ENCODE assay signal across 15 mouse cellular contexts in the genomic region with DNA sequence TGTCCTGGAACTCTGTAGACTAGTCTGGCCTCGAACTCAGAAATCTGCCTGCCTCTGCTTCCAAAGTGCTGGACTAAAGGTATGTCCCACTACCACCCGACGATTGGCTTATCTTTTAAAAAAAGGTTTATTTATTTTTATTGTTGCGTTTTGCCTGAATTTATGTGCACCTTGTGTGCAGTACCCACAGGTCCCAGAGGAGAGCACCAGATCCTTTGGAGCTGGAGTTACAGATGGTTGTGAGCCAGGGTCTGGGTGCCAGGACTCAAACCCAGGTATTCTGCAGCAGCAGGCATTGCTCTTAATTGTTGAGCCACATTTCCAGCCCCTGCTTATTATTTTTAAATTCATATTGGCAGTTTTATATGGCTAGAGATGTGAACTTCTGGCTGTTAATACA. TPM values are rescaled to one million over a fixed set of nuclear protein-coding genes. Genes with fewer than 3 reads are reported as not detected.
"Had no signal": no experiment of that assay in that cellular context is flagged by ENCODE, and none has a peak within 500 bp of the region (broad histone marks: within the 10 kb centered on the region; RNA-seq: fewer than 3 reads in every experiment).

No protein-coding gene starts in this region.

- ATAC-seq: lung, postnatal 0 days; midbrain, embryonic 13.5 days had no signal

- H3K27ac ChIP-seq: kidney, embryonic 15.5 days; limb, embryonic 13.5 days; liver, embryonic 15.5 days; midbrain, embryonic 13.5 days; neural tube, embryonic 12.5 days had no signal

- DNase-seq: kidney, adult 18-20 months; kidney, postnatal 25 days; lung, adult 2 months; lung, postnatal 36 days; retina, postnatal 1 day; thymus, postnatal 14 days had no signal

- H3K4me3 ChIP-seq: kidney, embryonic 15.5 days; limb, embryonic 13.5 days; liver, embryonic 15.5 days; midbrain, embryonic 13.5 days; neural tube, embryonic 12.5 days had no signal

- H3K4me2 ChIP-seq: kidney, embryonic 15.5 days; limb, embryonic 13.5 days; liver, embryonic 15.5 days; midbrain, embryonic 13.5 days; neural tube, embryonic 12.5 days had no signal

- H3K9me3 ChIP-seq: kidney, embryonic 15.5 days; limb, embryonic 13.5 days; liver, embryonic 15.5 days; midbrain, embryonic 13.5 days; neural tube, embryonic 12.5 days had no signal

- H3K27me3 ChIP-seq: kidney, embryonic 15.5 days; limb, embryonic 13.5 days; liver, embryonic 15.5 days; midbrain, embryonic 13.5 days; neural tube, embryonic 12.5 days had no signal

- H3K9ac ChIP-seq: kidney, embryonic 15.5 days; limb, embryonic 13.5 days; liver, embryonic 15.5 days; midbrain, embryonic 13.5 days; neural tube, embryonic 12.5 days had no signal

RNA-seq across cellular contexts. Expression of gene Mansc4, which starts 9.3 kb away (rescaled TPM):
- total RNA-seq: megakaryocyte progenitor cell, adult 5-6 weeks; monocyte, adult 5-6 weeks; neutrophil, adult 5-6 weeks had no signal
